ENCODE assay signal across 16 mouse cellular contexts in the genomic region with DNA sequence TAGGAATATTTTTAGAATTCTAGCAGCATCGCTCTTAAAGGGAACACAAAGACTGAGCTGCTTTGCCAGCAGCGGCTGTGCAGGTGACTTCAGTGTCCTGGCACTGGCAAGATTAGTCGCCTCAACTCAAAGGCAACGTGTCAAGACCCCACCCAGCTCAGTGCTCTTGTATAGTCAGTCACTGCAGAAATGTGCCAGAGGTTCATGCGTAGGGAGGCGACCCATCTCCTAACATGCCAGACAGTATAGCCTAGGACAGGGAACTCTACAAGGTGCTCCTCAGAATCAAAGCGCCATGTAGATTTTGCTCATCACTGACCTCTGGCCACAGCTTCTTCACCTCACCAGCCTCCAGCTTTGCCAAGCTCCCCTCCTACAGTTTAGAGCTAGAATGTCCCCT. TPM values are rescaled to one million over a fixed set of nuclear protein-coding genes. Genes with fewer than 3 reads are reported as not detected.
"Had no signal": no experiment of that assay in that cellular context is flagged by ENCODE, and none has a peak within 500 bp of the region (broad histone marks: within the 10 kb centered on the region; RNA-seq: fewer than 3 reads in every experiment).

No protein-coding gene starts in this region.

- H3K4me2 ChIP-seq: neural tube, embryonic 15.5 days; stomach, embryonic 15.5 days had no signal

- H3K36me3 ChIP-seq: neural tube, embryonic 15.5 days; stomach, embryonic 15.5 days had no signal

- H3K27ac ChIP-seq: neural tube, embryonic 15.5 days; stomach, embryonic 15.5 days; stomach, postnatal 0 days had no signal

- H3K9ac ChIP-seq: neural tube, embryonic 15.5 days; stomach, embryonic 15.5 days had no signal

- DNase-seq: retina, postnatal 1 day; right cerebral cortex, adult 18-20 months; right cerebral cortex, postnatal 14 days; right cerebral cortex, postnatal 25 days; right cerebral cortex, postnatal 4 days; spleen, adult 18-20 months; thymus, adult 18-20 months; thymus, adult 2 months; thymus, postnatal 14 days; thymus, postnatal 25 days; thymus, postnatal 36 days; thymus, postnatal 4 days had no signal

- H3K27me3 ChIP-seq: neural tube, embryonic 15.5 days had no signal

- H3K4me3 ChIP-seq: neural tube, embryonic 15.5 days; stomach, embryonic 15.5 days had no signal

- H3K9me3 ChIP-seq: neural tube, embryonic 15.5 days; stomach, embryonic 15.5 days had no signal

RNA-seq across cellular contexts. Expression of gene Fam189a1, which starts 4.8 kb away (rescaled TPM):
- total RNA-seq: neutrophil, adult 5-6 weeks had no signal
